Mouse (Mus musculus) kidney, adult 2 months (tissue): ENCODE data around the gene Mael.

ENCODE experiments used
- CTCF ChIP-seq: fragments of 200-500 bp; conservative IDR thresholded peaks from 2 replicates; pipeline ENCODE4 v1.5.1; 2011; ENCODE audit warnings: low read depth, mild to moderate bottlenecking, control low read depth, low read length, moderate library complexity, mixed read lengths; ENCODE audit not compliant: insufficient read depth, insufficient read length
- POLR2A ChIP-seq: fragments of 200-500 bp; IDR thresholded peaks from one replicate; pipeline ENCODE4 v1.6.1; 2011; ENCODE audit warnings: low read depth, low read length, control low read depth

- TF ChIP-seq CTCF (no peak), POLR2A (no peak)
Observed at GRCm38 (mm10) chr1:166282597-166283210, 44.2 kb upstream of the Mael start.
